Mouse (Mus musculus) frontal cortex, postnatal 14 days (tissue): Measurements from ENCODE around the gene Arhgef25.
"Not testable (repeated sequence)": the region's sequence is repeated elsewhere in the genome, so short reads cannot be mapped to it uniquely, and the experiment has no call there.

Source experiments
- DNase-seq, 2 experiments: peaks; one replicate each; pipeline ENCODE4 v3.0.0; 2022; ENCODE audit warnings: low spot score in 2 of 2

Gene Arhgef25

DNA sequence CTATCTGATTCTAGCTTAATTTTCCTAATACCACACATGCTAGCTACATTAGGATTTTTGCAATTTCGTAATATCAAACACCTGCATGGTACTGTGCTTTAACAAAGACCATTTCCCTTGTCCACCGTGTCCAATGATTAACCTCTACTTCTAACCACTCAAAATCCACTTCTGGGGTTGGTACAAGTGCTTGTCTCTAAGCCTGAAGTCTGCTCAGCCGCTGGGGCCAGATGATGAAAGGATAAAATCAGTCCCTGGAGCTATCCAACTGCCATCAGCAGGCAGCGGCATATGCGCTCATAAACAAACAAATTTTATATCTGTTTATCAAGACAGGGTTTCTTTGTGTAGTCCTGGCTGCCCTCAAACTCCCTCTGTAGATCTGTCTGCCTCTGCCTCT, 14.7 kb upstream of the Arhgef25 start:
- DNase-seq: no peak

DNA sequence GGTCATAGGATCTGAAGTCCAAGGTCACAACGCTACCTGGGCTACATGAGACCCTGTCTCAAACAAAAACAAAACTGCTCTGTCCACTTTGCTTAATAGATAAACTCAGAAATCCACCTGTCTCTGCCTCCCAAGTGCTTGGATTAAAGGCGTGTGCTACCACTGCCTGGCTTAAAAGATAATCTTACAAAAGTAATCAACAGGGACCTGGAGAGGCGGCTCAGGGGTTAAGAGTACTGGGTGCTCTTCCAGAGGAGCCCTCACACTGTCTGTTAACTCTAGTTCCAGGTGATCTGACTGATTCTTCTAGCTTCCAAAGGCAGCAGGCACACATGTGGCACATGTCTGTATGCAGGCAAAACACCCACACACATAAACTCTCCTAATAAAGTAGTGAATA, 13.2 kb upstream of the Arhgef25 start:
- DNase-seq: no peak

DNA sequence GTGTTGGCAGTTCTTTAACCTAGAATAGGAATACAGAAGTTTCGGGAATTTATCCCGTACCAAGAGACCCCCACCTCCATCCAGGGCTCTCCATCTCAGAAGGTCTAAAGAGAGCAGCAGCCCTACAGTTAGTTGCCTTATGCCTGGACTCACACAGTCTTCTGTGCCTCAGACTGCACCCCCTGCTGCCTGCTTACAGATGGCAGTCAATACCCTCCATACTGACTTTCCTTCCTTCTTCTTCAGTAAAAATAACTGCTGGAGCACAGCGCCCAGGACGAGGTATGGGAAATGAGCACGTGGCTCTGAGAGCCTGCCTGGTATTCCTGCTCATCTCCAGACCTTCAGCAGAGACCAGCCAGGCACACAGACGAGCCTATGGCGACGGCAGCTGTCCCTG, 10.4 kb upstream of the Arhgef25 start:
- DNase-seq: no peak

DNA sequence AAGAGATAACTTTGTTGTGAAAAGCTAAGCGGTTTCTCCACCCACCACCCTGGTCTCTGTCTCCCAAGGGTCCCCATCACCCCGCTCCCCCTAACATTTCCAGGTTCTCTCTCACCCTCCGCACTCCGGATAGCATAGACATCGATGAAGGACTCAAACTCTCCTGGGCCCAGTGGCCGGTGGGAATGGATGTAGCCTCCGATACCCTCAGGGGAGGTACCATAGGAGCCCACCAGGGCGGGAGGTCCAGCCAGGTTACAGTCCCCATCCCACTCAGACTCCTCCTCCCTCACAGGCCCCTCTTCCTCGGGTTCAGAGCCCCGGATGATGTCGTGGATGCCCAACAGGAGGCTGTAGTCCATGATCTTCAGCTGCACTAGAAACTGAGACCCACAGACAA, 9.6 kb upstream of the Arhgef25 start:
- no peak for DNase-seq

DNA sequence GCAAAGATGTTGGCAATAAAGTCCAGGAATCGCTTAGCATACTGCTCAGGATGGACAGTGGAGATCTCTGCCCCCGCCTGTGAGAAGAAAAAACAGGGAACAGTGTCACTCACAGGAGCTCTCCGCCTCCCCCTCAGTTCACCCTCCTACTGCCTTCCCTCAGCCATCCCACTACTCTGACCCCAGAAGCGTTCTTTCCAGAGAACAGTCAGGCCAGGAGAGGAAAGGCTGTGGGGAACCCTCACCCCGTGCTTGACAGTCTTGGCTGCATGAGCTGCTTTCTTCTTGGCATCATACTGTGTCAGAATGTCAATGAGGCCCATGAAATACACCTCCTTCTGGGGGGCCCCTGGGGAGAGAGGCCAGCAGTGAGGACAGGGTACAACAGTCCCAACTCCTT, 9.2 kb upstream of the Arhgef25 start:
- DNase-seq: no peak

DNA sequence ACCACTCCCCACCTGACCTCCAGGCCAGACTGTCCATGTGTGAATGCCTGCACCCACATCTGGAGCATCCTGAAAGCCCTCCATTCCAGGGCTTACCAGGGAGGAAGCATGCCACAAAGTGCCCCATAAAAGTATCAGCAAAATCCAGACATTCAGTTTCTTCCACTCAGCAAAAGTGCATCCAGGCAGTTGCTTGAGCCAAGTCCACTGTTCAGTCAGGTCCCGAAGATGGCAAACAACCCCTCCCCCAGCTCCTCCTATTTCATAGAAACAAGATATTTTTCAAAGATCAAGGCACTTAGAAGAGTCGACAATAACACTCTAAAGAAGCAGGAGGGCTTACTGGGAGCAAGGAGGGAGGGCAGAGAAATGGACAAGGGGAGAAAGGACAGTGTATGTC, 8.6 kb upstream of the Arhgef25 start:
- DNase-seq: no peak

DNA sequence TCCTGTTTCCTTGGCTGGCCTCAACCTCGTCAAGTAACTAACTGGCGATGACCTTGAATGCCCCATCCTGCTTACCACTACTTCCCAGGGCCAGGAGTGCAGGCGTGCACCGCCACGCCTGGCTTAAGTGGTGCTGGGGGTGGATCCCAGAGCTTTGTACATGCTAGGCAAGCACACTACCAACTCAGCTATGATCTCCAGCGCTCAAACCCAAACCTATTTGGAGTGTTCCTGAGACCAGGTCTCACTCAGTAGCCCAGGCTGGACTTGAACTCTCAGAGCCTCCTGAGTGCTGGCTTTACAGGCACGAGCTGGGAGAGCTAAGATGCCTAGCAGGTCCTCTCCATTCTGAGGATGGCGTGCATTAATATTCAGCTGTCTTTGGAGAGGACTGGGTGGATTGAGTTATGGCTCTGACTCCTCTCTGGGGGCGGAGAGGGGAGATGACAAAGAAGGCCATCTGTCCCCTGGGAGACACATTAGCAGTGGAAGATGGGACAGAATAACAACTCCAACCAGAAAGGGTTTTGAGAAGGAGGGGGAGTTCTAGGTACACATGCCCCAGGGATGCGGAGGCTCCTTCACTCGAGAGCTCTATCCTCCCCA, 7.7 kb upstream of the Arhgef25 start:
- DNase-seq: no peak

DNA sequence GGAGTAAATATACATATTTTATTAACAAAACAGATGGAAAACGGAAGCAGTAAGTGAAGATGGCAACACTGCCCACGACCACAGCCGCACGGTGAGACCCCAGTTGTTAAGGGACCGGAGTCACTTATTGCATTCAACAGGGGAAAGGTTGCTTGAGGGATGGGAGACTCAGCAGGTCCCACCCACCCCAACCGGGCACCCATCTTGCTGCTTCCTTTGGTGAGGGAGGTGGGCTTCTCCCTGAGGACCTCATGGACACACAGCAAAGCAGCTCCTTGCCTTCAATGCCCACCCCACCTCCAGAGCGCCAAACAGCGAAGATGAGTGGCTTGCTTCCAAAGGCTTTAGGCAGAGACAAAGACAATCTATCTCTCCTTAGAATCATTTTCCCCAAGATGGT, 7.2 kb upstream of the Arhgef25 start:
- no peak for DNase-seq

DNA sequence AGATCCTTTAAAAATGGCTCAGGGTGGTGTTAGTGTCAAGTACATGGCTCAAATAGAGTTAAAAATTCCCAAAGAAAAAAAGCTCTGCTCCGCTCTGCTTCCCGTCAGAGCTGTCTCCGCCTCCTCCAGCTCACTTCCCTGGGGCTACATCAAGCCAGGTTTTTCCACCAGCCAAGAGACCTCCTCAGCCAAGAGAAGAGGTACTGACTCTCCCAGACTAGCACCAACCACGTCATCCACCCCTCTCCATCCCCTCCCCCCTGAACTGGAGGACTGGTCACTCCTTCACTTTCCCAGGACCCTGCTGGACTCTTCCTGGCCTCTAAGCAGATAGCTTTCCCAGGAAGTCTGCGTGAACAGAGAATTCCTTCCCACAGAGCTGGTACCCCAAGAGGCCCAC, 6.5 kb upstream of the Arhgef25 start:
- DNase-seq: no peak

DNA sequence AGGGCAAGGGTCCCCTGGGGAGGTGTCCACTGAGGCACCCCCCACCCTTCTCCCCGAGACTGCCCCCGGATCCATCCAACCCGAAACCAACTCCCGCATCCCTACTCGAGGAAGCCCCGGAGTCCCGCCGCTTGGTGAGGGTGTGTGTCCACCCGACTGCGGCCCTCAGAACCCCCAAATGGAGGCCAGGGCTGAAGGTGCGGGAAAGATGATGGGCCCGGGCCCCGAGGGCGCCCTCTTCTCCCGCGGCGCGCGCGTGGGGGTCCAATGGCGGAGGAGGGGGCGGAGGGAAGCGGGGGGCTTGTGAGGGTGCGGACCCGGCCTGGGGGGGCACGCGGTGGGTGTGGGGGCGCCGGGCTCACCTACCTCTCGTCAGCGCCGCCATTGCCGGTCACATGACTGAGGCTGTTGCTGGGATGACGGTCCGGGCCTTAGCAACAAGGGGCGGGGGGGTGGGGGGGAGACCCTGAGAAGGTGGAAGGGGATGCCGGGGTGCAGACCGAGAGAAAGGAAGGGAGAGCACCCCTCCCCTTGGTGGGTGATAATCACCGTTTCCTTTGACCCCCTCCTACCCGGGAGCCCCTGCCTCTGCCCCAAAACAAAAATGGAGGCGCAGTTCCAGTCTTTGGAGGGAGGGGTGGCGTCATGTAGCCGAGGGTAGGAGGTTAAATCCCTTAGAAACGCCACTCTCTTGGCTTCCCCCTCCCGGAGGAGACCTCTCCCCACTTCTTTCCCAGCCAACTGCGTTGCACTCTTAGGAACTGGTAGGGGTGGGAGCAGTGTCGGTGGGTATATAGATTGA, 5.6 kb upstream of the Arhgef25 start, which contains the start of gene Dtx3:
Dtx3 (minus strand) TSS at position 401 of the 802 bp plus-strand sequence.
- DNase-seq: no peak

DNA sequence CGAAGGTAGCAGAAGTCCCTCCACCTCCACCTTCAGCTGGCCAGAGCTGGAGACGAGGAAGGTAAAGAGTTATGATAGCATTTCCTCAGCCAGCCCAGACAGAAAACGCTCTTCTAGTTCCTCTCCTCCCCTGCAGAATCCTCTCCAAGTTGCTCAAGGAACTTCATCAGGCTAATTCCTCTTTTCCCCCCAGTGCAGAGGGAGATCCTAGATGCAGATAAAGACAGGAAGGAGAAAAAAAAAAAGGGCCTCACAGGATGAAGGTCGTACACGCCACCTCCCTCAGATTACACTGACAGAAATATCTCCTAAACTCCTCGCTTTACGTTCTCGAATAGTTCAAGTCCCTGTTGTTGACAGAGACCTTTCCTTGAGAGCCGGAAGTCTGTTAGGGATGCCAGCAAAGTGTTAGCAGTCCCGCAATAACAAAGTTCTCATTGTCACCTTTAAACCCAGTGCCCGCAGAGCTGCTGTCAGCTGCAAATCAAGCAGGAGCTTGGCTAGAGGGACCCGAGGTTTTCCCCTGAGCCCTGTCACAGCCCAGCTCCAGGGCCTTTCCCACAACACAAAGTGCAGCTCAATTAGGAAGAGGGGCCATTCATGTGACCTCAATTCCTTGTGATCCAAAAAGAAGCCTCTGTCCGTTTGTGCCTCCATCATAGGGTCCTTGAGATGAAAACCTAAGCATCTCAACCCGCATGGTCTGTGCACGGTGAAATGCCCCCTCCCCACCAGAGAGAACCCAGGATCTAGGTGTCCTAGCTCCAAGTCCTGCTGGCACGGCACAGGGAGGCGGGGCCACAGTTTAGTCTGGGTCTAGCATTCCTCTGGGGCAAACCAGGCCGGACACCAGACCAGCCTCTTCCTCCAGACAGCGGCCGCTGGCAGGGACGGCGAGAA, 4.8 kb upstream of the Arhgef25 start:
- no peak for DNase-seq

DNA sequence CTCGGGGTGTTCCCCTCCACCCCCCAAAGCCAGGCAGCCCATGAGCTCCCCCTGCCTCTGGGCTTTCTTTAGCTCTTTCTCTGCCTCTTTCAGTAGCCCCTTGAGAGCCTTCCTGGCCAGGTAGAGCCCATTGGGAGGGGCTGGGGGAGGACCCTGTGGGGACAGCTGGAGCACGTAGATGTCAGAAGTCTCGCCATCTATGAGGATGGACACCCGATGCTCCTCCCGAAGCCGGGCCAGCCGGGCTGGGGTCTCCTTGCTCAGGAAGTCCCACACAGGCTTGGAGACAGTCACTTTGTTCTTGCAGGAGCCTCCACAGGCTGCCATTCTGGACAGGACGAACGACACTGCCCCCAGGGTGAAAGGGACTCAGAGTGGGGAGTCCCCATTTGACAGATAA, 3.1 kb upstream of the Arhgef25 start:
- no peak for DNase-seq

DNA sequence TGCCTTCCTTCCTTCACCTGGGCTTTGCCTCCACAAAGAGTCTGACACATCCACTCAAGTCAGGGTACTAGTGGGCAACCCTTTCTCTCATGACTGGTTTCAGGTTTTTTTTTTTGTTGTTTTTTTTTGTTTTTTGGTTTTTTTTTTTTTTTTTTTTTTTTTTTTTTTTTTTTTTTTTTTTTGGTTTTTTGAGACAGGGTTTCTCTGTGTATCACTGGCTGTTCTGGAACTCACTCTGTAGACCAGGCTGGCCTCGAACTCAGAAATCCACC, 2.1 kb upstream of the Arhgef25 start:
- not testable (repeated sequence) for DNase-seq

DNA sequence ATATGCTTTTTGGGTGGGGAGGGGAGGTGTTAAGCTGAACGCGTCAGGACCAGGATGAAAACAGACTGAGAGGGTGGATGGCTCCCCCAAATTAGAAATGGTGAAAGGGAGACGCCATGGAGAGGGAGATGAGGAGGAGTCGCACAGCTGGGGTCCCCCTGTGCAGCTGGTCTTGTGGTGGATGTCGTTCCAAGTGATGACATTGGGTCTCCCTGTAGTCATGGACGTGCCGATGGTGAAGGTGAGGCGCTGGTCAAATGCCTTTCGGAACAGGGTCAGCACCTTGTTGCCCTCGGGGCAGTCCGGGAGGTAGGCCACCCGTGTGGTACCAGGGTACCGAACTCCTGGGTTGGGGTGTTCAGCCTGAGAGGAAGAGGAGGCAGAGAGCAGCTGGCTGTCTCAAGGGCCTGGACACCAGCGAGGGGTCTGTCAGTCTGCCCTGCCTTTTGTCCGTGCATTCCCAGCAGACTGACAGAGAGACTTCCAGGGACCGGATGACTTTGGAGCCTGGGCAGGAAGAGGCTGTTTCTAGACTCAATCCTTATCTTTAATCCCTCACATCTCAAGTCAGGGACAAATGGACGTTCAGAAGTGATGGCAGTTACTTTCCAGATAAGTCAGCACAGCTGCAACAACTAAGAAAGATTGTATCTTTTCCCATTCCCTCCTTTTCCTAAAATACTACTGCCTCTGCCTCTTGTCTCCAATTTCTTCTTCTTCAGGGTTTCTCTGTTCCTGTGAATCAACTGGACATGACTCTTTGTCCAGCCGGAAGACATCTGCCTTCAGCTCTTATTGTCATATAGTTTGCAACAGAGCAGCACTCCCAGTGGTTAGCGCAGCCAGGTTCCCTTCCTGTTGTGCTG, 1.5 kb upstream of the Arhgef25 start:
- DNase-seq: no peak

DNA sequence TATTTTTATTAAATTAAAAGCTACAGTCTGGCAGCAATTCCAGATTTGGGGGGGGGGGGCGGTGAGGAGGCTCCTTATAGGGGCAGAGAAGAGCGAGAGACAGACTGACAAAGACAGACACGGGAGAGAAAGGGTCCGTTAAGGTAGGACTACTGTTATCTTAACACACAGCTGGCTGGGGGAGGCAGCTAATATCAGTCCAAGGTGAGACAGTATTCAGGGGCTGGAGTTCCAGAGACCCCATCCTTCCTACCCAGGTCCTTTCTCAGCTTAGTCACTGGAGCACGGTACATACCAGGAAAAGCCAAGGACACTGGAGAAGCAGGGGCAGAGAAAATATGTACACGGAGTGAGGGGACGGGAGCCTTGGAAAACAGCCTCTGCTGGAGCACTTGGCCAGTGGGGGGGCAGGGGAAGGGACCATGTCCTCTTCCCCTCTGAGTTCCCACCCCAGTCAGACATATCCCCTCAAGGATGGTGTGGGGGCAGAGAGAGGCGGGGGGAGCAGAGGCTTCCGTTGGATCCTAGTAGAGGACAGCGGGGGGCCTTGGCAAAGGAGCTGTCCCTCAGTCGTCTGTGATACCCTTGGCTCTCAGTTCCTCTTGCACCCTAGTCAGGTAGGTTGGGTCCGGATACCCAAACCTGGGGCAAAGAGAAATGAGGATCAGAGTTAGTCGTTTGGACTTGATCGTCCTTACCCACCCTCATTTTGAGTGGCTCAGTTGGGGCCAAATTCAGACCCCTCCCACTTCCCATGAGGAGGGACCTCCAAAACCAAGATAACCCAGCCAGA, 711 bp upstream of the Arhgef25 start:
- no peak for DNase-seq

DNA sequence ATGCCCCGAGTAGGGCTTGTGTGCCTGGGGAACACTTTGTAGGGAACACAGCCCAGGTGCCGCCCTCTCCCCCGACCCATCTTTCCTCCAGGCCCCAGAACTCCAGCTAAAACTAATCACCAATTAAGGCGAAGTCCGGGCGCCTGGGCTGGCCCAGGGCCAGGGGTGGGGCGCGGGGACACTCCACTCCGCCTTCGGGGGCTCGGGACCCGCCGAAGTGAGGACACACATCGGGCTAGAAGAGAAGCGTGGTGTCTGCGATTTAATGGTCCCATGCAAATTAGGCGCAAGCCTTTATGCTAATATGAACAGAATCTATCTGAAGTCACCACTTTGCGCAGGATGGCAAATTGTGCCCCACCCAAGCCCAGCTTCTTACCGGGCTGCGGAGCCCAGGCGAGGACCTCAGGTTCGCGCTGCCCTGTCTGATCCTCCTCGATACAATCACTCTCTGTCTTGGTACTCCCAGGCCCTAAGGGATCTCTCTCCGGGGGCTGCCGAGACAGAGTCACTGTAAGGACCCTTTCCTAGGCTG, 700 bp downstream of the Arhgef25 start:
- no peak for DNase-seq

DNA sequence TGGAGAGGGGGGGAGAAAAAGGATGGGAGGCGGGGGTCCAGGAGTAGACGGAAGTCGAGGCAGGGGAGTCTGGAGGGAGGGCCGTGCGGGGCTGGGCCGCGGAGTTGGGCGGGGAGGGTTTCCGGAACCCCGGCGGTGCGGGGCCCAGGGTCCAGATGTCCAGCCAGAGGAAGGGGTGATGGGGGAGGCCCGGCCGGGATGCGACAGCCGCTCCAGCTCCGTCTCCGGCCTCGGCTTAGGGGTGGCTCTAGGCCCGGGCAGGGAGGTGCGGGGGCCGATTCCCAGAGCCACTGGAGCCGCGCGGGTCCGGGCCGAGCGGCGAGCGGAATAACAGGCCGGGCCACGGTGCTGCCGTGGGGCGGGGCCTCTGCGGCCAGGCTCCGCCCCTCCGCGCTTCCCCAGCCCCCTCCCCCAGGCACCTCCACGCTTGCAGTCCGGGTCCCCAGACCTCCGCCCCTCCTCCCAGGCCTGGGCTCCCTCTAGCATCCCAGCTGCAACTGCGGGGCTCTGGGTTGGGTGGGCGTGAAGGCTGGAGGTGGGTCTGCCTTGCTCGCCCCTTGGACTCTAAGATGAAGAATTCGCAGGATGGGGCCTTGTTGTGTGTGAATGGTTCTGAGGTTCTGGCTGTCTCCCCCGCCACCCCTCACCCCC, 1.3 kb downstream of the Arhgef25 start:
- DNase-seq: no peak

DNA sequence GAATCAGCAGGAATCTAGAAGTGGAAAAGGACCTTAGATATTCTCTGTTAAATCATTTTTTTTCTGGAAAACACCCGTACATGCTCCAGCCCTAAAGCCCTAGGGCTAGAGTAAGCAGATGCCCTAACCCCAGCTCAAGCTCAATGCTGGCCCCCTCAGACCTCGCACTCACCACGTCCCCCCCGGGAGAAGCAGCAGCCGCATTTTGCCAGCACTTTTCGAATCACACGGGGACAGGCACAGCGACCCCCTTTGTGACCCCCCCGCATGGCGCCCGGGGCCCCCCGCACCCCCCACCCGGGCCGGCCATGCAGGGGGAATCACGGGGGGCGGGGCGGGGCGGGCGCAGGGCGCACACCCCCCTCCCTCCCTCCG, 1.8 kb downstream of the Arhgef25 start:
- DNase-seq: no peak

DNA sequence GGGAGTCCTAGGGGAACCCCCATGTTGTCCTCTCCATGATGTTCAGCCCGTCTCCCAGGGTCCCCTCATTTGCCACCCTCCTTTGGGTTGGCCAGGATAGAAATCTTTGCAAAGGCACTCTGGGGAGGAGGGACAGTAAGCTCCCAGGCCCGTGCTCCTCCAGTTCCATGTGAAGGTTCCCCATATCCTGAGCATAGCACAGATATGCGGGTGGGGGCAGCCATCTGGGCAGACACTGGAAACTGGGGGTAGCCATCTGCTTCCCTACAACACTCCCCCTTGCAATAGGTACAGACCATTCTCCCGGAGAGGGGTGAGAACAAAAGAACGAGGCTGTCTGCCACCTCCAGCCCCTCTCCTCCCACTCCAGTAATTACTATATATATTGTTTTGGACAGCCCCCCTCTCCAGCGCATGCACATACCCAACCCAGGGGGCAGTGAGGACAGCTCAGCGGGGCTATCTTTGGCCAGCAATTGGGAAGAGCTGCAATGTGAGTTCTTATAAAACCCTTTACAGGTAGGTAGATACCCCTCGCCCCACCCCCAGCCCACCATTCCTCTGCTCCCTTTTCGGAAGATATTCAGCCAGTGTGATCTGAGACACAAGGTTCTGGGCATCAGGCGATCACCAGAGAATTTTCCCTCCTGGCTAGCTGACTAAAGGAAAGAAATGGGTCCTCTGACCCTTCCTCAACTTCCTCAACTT, 2.4 kb downstream of the Arhgef25 start:
- peak in 1 of 2 experiments; percentile 66 for DNase-seq

DNA sequence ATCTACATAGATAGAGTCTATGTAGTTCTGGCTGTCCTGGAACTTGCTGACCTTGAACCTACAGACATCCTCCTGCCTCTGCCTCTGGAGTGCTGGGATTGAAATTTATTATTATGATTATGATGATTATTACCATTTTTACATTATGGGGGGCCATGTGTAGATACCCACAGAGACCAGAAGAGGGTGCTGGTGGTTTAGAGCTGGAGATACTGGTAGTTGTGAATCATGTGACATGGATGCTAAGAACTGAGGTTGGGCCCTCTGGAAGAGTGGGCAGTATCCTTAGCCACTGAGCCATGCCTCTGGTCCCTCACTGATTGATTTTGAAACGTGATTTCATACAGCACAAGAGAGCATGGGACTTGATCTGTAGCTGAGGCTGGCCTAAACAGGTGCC, 3.4 kb downstream of the Arhgef25 start:
- DNase-seq: no peak
